Mouse (Mus musculus): ENCODE data around the gene Gpn3. TPM values are rescaled to one million over a fixed set of nuclear protein-coding genes. Genes with fewer than 3 reads are reported as not detected.

The Gpn3 gene
- polyA plus RNA-seq, 1 experiment from 2014 or later = 59.2 TPM

GRCm38 (mm10) chr5:122430036-122430775 lies 58.5 kb downstream of the Gpn3 start:
- 90% methylated on average over 4 of the region's 4 CpGs for WGBS
- no peak overlapping the region for H3K27ac ChIP-seq (ENCODE audit: low read length)
- no peaks in the 10 kb centered on the region for H3K4me1 ChIP-seq (ENCODE audit: control insufficient read depth, insufficient read depth, low read length)
- no peak for ATAC-seq
- H3K4me2 ChIP-seq (ENCODE audit: low read depth, low read length) = no peak overlapping the region
- no peaks in the 10 kb centered on the region for H3K27me3 ChIP-seq (replicated peaks; ENCODE audit: control insufficient read depth, insufficient read depth, low read length)
- H3K9me3 ChIP-seq (ENCODE audit: control insufficient read depth, low read length) = no peaks in the 10 kb centered on the region
- H3K36me3 ChIP-seq (ENCODE audit: control insufficient read depth, insufficient read depth, low read length) = peaks cover 34% of the 10 kb centered on the region
- H3K4me3 ChIP-seq (ENCODE audit: low read length) = no peak overlapping the region
- H3K9ac ChIP-seq (ENCODE audit: low read depth, low read length) = no peak overlapping the region

GRCm38 (mm10) chr5:122431221-122431620 lies 59.5 kb downstream of the Gpn3 start:
- no peak overlapping the region for H3K9ac ChIP-seq (ENCODE audit: low read depth, low read length)
- H3K4me1 ChIP-seq (ENCODE audit: control insufficient read depth, insufficient read depth, low read length) = no peaks in the 10 kb centered on the region
- H3K9me3 ChIP-seq (ENCODE audit: control insufficient read depth, low read length) = no peaks in the 10 kb centered on the region
- no peak overlapping the region for H3K4me2 ChIP-seq (ENCODE audit: low read depth, low read length)
- no peak for ATAC-seq
- 89% methylated on average over 8 of the region's 8 CpGs for WGBS
- H3K36me3 ChIP-seq (ENCODE audit: control insufficient read depth, insufficient read depth, low read length) = peaks cover 41% of the 10 kb centered on the region
- no peak overlapping the region for H3K4me3 ChIP-seq (ENCODE audit: low read length)
- no peak overlapping the region for H3K27ac ChIP-seq (ENCODE audit: low read length)
- no peaks in the 10 kb centered on the region for H3K27me3 ChIP-seq (replicated peaks; ENCODE audit: control insufficient read depth, insufficient read depth, low read length)

Other genes with a start within 250 kb of the Gpn3 start
- gene Ccdc63, start 231.1 kb upstream of the Gpn3 start, polyA plus RNA-seq (2015; fragmentation: Nextera tagmentation; extraction: Ambion mirVana) = not detected in 2 replicates
- gene Ppp1cc, start 213.6 kb upstream of the Gpn3 start, polyA plus RNA-seq (2015; fragmentation: Nextera tagmentation; extraction: Ambion mirVana) = 213 and 215 TPM in 2 replicates
- 5.6 and 5.7 TPM in 2 replicates for gene Hvcn1, start 165.1 kb upstream of the Gpn3 start, polyA plus RNA-seq (2015; fragmentation: Nextera tagmentation; extraction: Ambion mirVana)
- gene Tctn1, start 107.4 kb upstream of the Gpn3 start, polyA plus RNA-seq (2015; fragmentation: Nextera tagmentation; extraction: Ambion mirVana) = 3.2 and 3.5 TPM in 2 replicates
- 6.8 and 9.9 TPM in 2 replicates for gene Pptc7, start 87.5 kb upstream of the Gpn3 start, polyA plus RNA-seq (2015; fragmentation: Nextera tagmentation; extraction: Ambion mirVana)
- gene Rad9b, start 17.6 kb upstream of the Gpn3 start, polyA plus RNA-seq (2015; fragmentation: Nextera tagmentation; extraction: Ambion mirVana) = 7.4 and 7.6 TPM in 2 replicates
- gene Vps29, start 17.5 kb upstream of the Gpn3 start, polyA plus RNA-seq (2015; fragmentation: Nextera tagmentation; extraction: Ambion mirVana) = 289 and 291 TPM in 2 replicates
- gene Fam216a, start 488 bp downstream of the Gpn3 start, polyA plus RNA-seq (2015; fragmentation: Nextera tagmentation; extraction: Ambion mirVana) = 31.8 and 34.0 TPM in 2 replicates
- gene Arpc3, start 20.0 kb downstream of the Gpn3 start, polyA plus RNA-seq (2015; fragmentation: Nextera tagmentation; extraction: Ambion mirVana) = 161 and 164 TPM in 2 replicates
- gene Anapc7, start 49.8 kb downstream of the Gpn3 start, polyA plus RNA-seq (2015; fragmentation: Nextera tagmentation; extraction: Ambion mirVana) = 35.9 and 40.1 TPM in 2 replicates
- gene Atp2a2, start 130.3 kb downstream of the Gpn3 start, polyA plus RNA-seq (2015; fragmentation: Nextera tagmentation; extraction: Ambion mirVana) = 20.4 and 27.2 TPM in 2 replicates
- gene Ift81, start 242.6 kb downstream of the Gpn3 start, polyA plus RNA-seq (2015; fragmentation: Nextera tagmentation; extraction: Ambion mirVana) = 18.3 and 24.2 TPM in 2 replicates